Mouse (Mus musculus): Measurements from ENCODE around the gene Ces1h. TPM values are rescaled to one million over a fixed set of nuclear protein-coding genes. Genes with fewer than 3 reads are reported as not detected.

Ces1h gene
- polyA plus RNA-seq, 1 experiment from 2014 or later: not detected

DNA sequence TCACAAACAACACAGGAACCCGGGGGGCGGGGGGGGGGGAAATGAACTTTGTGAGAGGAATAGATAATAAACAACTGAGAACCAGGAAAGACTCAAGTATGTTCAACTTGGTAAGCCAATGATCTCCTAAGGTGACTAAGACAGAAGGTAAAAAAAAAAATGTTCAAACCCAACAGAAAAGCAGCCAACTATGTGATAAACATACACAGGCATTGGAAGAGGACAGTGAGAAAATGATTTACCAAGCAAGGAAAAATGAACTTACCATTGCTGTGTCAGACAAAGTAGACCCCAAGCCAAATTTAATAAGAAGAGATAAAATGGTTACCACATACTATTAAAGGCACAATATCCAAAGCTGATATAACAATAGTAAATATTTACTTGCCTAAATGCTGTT, 40.0 kb downstream of the Ces1h start:
- Histone ChIP-seq H3K9me3 (ENCODE audit: control insufficient read depth, low read length) (no peaks in the 10 kb centered on the region), H3K4me3 (ENCODE audit: low read depth, low read length) (no peak overlapping the region), H3K9ac (ENCODE audit: low read length) (no peak overlapping the region), H3K4me2 (ENCODE audit: low read depth, severe bottlenecking) (no peak overlapping the region), H3K4me1 (ENCODE audit: control insufficient read depth, insufficient read depth, low read length) (no peaks in the 10 kb centered on the region), H3K36me3 (ENCODE audit: control insufficient read depth, insufficient read depth, low read length) (no peaks in the 10 kb centered on the region), H3K27ac (replicated peaks; ENCODE audit: low read depth, low read length) (no peak overlapping the region), H3K27me3 (ENCODE audit: control insufficient read depth, insufficient read depth, low read length) (no peaks in the 10 kb centered on the region)
- DNase-seq (ENCODE audit: low spot score) (no peak), ATAC-seq (ENCODE audit: insufficient number of reproducible peaks, low FRiP score, low TSS enrichment, low read depth) (no peak)
- 94% methylated on average over 2 of the region's 2 CpGs for WGBS

- H3K9ac ChIP-seq (ENCODE audit: low read length): no peak within 1 kb of the TSS
- no peaks in the 10 kb centered on the region for H3K36me3 ChIP-seq (ENCODE audit: control insufficient read depth, insufficient read depth, low read length)
- 50% methylated on average over 3 of the region's 3 CpGs for WGBS
- H3K4me1 ChIP-seq (ENCODE audit: control insufficient read depth, insufficient read depth, low read length): no peaks in the 10 kb centered on the region
- H3K27me3 ChIP-seq (ENCODE audit: control insufficient read depth, insufficient read depth, low read length): no peaks in the 10 kb centered on the region
- no peak within 1 kb of the TSS for H3K4me2 ChIP-seq (ENCODE audit: low read depth, severe bottlenecking)
- no peak for DNase-seq (ENCODE audit: low spot score)
- H3K27ac ChIP-seq (replicated peaks; ENCODE audit: low read depth, low read length): no peak within 1 kb of the TSS
- H3K9me3 ChIP-seq (ENCODE audit: control insufficient read depth, low read length): no peaks in the 10 kb centered on the region
- no peak within 1 kb of the TSS for H3K4me3 ChIP-seq (ENCODE audit: low read depth, low read length)
- no peak for ATAC-seq (ENCODE audit: insufficient number of reproducible peaks, low FRiP score, low TSS enrichment, low read depth)
Measured at GRCm38 (mm10) chr8:93337207-93337606, 42.3 kb downstream of the Ces1h start, which contains the start of gene Ces1g. Gene Ces1g, minus strand, starts transcription at chr8:93337308.

DNA sequence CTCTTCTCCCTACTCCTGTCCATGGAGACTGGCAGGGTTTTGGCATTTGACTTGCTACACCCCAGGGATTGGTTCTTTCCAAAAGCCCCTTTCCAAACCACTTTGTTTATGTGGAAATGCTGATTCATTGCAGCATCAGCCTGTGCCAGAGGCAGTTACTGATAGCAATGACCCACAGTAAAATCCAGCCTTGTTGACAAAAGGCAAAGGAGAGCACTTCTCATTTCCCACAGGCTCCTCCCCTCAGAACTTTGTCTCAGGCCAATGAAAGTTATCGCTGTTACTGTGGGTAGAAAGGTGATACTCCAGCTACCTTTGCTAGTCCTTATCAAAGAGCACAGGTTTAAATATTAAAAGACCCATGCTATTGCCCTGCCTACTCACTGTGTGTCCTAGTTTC, 46.8 kb downstream of the Ces1h start:
- ATAC-seq (ENCODE audit: insufficient number of reproducible peaks, low FRiP score, low TSS enrichment, low read depth) (no peak), DNase-seq (ENCODE audit: low spot score) (no peak)
- Histone ChIP-seq H3K36me3 (ENCODE audit: control insufficient read depth, insufficient read depth, low read length) (no peaks in the 10 kb centered on the region), H3K9me3 (ENCODE audit: control insufficient read depth, low read length) (no peaks in the 10 kb centered on the region), H3K27me3 (ENCODE audit: control insufficient read depth, insufficient read depth, low read length) (no peaks in the 10 kb centered on the region), H3K27ac (replicated peaks; ENCODE audit: low read depth, low read length) (no peak overlapping the region), H3K4me1 (ENCODE audit: control insufficient read depth, insufficient read depth, low read length) (no peaks in the 10 kb centered on the region), H3K4me2 (ENCODE audit: low read depth, severe bottlenecking) (no peak overlapping the region), H3K9ac (ENCODE audit: low read length) (no peak overlapping the region), H3K4me3 (ENCODE audit: low read depth, low read length) (no peak overlapping the region)
- 88% methylated on average over 1 of the region's 1 CpGs for WGBS

DNA sequence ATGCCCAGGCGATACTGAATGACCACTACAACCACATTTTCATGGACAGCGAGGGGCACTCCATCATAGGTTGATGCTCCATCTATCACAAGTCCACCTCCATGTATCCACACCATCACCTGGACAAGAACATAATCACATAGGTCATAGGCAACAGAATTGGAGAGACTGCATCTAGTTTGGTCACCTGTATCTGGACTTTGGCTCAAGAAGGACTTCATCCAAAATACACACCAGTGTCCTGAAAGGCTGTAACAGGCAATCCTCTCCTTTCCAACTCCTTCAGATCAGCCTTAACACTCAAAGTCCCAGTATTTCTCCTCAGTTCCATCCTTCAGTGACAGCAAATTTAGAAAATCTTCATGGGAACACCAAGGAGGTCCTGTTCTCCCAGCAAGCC, 48.4 kb downstream of the Ces1h start:
- Histone ChIP-seq H3K27ac (replicated peaks; ENCODE audit: low read depth, low read length) (no peak overlapping the region), H3K27me3 (ENCODE audit: control insufficient read depth, insufficient read depth, low read length) (no peaks in the 10 kb centered on the region), H3K4me2 (ENCODE audit: low read depth, severe bottlenecking) (no peak overlapping the region), H3K9me3 (ENCODE audit: control insufficient read depth, low read length) (no peaks in the 10 kb centered on the region), H3K4me3 (ENCODE audit: low read depth, low read length) (no peak overlapping the region), H3K9ac (ENCODE audit: low read length) (no peak overlapping the region), H3K36me3 (ENCODE audit: control insufficient read depth, insufficient read depth, low read length) (no peaks in the 10 kb centered on the region), H3K4me1 (ENCODE audit: control insufficient read depth, insufficient read depth, low read length) (no peaks in the 10 kb centered on the region)
- ATAC-seq (ENCODE audit: insufficient number of reproducible peaks, low FRiP score, low TSS enrichment, low read depth): no peak
- DNase-seq (ENCODE audit: low spot score): no peak
- WGBS: 88% methylated on average over 2 of the region's 2 CpGs

DNA sequence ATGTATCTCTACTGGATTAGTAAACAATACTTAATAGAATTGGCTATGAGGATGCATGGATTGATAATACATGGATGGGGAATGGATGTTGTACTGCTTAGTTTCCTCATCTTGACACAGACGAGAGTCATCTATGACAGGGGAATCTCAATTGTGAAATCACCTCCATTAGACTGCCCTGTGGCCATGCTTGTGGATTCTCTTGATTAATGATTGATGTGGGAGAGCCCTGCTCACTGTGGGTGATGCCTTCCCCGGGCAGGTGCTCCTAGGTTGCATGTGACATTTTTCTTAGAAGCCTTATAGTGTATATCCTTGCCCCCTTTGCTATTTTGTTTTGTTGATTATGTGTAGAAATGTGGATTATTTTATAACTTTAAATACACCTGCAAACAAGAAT, 54.4 kb downstream of the Ces1h start:
- Histone ChIP-seq H3K4me3 (ENCODE audit: low read depth, low read length) (no peak overlapping the region), H3K4me2 (ENCODE audit: low read depth, severe bottlenecking) (no peak overlapping the region), H3K36me3 (ENCODE audit: control insufficient read depth, insufficient read depth, low read length) (no peaks in the 10 kb centered on the region), H3K9ac (ENCODE audit: low read length) (no peak overlapping the region), H3K9me3 (ENCODE audit: control insufficient read depth, low read length) (no peaks in the 10 kb centered on the region), H3K4me1 (ENCODE audit: control insufficient read depth, insufficient read depth, low read length) (no peaks in the 10 kb centered on the region), H3K27me3 (ENCODE audit: control insufficient read depth, insufficient read depth, low read length) (no peaks in the 10 kb centered on the region), H3K27ac (replicated peaks; ENCODE audit: low read depth, low read length) (no peak overlapping the region)
- no peak for DNase-seq (ENCODE audit: low spot score)
- whole genome bisulfite sequencing: 74% methylated on average over 2 of the region's 2 CpGs
- no peak for ATAC-seq (ENCODE audit: insufficient number of reproducible peaks, low FRiP score, low TSS enrichment, low read depth)

GRCm38 (mm10) chr8:93317031-93317430, 62.5 kb downstream of the Ces1h start:
- Histone ChIP-seq H3K4me2 (ENCODE audit: low read depth, severe bottlenecking) (no peak overlapping the region), H3K27me3 (ENCODE audit: control insufficient read depth, insufficient read depth, low read length) (no peaks in the 10 kb centered on the region), H3K9me3 (ENCODE audit: control insufficient read depth, low read length) (no peaks in the 10 kb centered on the region), H3K4me1 (ENCODE audit: control insufficient read depth, insufficient read depth, low read length) (no peaks in the 10 kb centered on the region), H3K27ac (replicated peaks; ENCODE audit: low read depth, low read length) (no peak overlapping the region), H3K36me3 (ENCODE audit: control insufficient read depth, insufficient read depth, low read length) (no peaks in the 10 kb centered on the region), H3K9ac (ENCODE audit: low read length) (no peak overlapping the region), H3K4me3 (ENCODE audit: low read depth, low read length) (no peak overlapping the region)
- DNase-seq (ENCODE audit: low spot score): no peak
- WGBS: 87% methylated on average over 2 of the region's 2 CpGs
- ATAC-seq (ENCODE audit: insufficient number of reproducible peaks, low FRiP score, low TSS enrichment, low read depth): no peak

DNA sequence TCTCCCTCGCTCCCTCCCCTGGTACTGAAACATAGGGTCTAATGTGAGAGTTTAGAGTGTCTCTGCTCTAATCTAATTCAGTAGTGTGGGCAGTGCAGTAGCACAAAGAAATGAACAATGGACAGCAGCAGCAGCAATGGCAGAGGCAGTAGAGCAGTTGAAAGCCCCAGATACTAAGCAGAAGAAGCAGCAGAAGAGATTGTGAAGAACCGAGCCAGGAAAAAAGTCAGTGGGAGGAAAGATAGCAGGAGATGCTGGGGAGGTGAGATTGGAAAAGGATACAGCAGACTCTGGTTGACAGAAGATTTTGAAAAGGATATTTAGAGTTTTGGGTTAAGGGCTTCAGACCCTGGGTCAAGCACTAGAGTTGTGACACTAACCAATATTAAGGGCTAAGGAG, 64.0 kb downstream of the Ces1h start:
- H3K4me2 ChIP-seq (ENCODE audit: low read depth, severe bottlenecking): no peak overlapping the region
- no peaks in the 10 kb centered on the region for H3K9me3 ChIP-seq (ENCODE audit: control insufficient read depth, low read length)
- WGBS: 77% methylated on average over 2 of the region's 2 CpGs
- no peak overlapping the region for H3K9ac ChIP-seq (ENCODE audit: low read length)
- no peaks in the 10 kb centered on the region for H3K36me3 ChIP-seq (ENCODE audit: control insufficient read depth, insufficient read depth, low read length)
- no peak for ATAC-seq (ENCODE audit: insufficient number of reproducible peaks, low FRiP score, low TSS enrichment, low read depth)
- no peaks in the 10 kb centered on the region for H3K4me1 ChIP-seq (ENCODE audit: control insufficient read depth, insufficient read depth, low read length)
- DNase-seq (ENCODE audit: low spot score): no peak
- H3K27ac ChIP-seq (replicated peaks; ENCODE audit: low read depth, low read length): no peak overlapping the region
- no peak overlapping the region for H3K4me3 ChIP-seq (ENCODE audit: low read depth, low read length)
- H3K27me3 ChIP-seq (ENCODE audit: control insufficient read depth, insufficient read depth, low read length): no peaks in the 10 kb centered on the region

Other genes with a start within 250 kb of the Ces1h start
- not detected in 2 replicates for gene Ces1c, start 248.4 kb downstream of the Ces1h start, polyA plus RNA-seq (2014; fragmentation: Nextera tagmentation; extraction: Ambion mirVana)
- not detected in 2 replicates for gene Ces1d, start 181.9 kb downstream of the Ces1h start, polyA plus RNA-seq (2014; fragmentation: Nextera tagmentation; extraction: Ambion mirVana)
- gene Ces1e, start 150.1 kb downstream of the Ces1h start, polyA plus RNA-seq (2014; fragmentation: Nextera tagmentation; extraction: Ambion mirVana): not detected in 2 replicates
- not detected in 2 replicates for gene Ces1f, start 100.0 kb downstream of the Ces1h start, polyA plus RNA-seq (2014; fragmentation: Nextera tagmentation; extraction: Ambion mirVana)
- gene Ces1g, start 42.4 kb downstream of the Ces1h start, polyA plus RNA-seq (2014; fragmentation: Nextera tagmentation; extraction: Ambion mirVana): not detected in 2 replicates
- gene Ces5a, start 156.1 kb upstream of the Ces1h start, polyA plus RNA-seq (2014; fragmentation: Nextera tagmentation; extraction: Ambion mirVana): not detected in 2 replicates

Data from limb, embryonic 11.5 days (tissue).